Mouse (Mus musculus) cerebellum, adult 2 months (tissue): ENCODE data around the gene Amer2.

Source experiments
- CTCF ChIP-seq: fragments of 200-500 bp; IDR thresholded peaks from 2 replicates; pipeline ENCODE4 v1.5.1; 2011; ENCODE audit warnings: low read depth, mild to moderate bottlenecking, control low read depth, low read length, moderate library complexity, borderline replicate concordance; ENCODE audit not compliant: insufficient read depth
- POLR2A ChIP-seq: fragments of 200-500 bp; IDR thresholded peaks from 2 replicates; pipeline ENCODE4 v1.6.1; 2011; ENCODE audit warnings: low read length, control low read depth, borderline replicate concordance; ENCODE audit not compliant: insufficient read depth

DNA sequence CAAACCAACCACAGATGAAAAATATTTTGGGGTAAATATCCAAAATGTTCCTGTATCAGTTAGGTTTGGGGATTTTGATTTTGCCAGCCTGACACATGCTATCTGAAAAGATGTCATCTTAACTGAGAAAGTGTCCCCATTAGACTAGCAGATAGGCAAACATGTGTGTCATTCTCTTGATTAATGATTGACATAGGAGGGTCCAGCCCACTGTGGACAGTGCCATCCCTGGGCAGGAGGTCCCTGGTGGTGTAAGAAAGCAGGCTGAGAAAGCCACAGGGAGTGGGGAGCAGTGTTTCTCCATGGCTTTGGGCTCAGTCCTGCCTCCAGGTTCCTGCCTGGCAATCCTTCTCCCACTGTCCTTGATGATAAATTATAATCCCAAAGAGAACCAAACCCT, 63.3 kb downstream of the Amer2 start:
- TF ChIP-seq CTCF (no peak), POLR2A (no peak)
